Mouse (Mus musculus) retina, postnatal 7 days (tissue): ENCODE measurements at regions not wholly inside any gene's neighbourhood (a gene's known extent, or its start where the extent isn't known, plus 50 kb on each side); places are given as distances from the start of the nearest gene placed in this dataset.

Source experiments
- DNase-seq: peaks from one replicate; pipeline ENCODE4 v3.0.0-alpha.2; 2012; ENCODE audit warnings: low read depth, low spot score

DNA sequence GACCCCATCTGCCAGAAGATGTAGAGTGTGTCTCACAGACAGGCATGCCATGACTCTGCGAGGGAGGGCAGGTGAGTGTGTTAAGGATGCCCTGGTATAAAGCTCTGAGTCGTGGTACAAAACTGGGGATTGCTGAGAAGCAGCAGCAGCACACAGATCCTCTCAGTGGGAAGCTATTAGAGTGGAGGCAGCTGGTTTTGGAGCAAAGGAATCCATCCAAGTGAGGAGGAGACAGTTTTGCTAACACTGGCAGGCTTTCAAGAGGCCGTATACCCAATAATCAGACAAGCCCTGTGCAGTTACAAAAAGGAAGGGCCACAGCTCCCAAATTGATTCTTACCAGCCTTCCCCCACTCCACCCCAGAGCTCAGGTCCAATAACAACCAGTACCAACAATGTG lies 170.4 kb upstream of the AI593442 start:
- DNase-seq, result no peak

DNA sequence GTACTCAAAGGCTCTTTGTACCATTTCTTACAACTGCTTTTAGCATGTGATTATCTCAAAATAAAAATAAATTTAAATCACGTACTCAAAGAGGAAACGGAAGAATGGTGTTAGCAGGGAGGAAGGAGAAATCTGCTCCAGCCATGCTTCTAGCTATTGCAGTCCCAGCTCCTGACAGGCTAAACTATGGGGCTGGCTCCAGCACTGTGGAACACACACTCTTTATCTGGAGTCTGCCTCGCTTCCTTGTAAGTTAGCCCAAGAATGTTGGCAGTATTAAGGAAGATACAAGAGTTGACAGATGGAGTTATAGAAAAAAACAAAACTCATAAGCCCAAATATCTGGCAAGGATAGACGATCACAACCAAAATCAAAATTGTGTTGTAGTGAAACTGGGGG lies 161.5 kb upstream of the AI593442 start:
- no peak for DNase-seq

DNA sequence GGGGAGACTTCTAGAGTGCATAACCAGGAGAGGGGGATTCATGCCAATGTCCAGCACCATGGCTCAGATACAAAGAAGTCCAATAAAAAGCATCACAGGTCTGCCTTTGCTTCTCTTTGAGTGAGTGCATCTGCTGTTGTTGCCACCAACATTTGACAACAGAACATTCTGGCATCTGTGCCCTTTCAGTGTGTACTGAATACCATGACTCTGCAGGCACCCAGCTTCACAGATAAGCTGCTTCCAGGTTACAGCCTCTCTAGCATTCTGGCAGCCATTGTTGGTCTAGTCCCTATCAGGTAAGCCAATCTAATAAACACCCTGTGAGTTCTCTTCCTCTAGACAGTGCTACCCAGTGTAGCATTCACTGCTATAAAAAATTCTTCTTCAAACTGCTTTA lies 160.4 kb upstream of the AI593442 start:
- DNase-seq, result no peak

DNA sequence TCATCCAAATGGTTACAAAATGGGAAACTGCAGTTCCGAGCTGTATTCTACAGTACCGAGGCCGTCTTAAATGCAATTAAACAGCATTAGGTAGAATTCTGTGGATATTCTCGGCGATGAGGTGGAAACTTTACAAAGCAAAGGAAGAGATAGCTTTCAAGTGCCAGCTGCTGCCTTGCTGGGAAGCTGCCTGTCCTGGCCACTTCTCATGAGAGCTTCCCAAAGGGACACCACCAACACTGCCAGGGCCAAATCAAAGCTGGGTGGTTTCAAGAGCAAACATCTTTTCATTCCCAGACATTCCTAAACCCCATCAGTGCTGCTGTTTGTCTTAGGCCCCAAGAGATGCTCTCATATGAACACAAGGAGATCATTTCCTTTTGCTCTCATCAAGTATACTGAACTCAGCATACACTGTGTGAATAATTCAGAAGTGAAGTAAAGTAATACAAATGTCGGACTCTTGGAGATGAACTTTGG lies 156.6 kb upstream of the AI593442 start:
- no peak for DNase-seq

DNA sequence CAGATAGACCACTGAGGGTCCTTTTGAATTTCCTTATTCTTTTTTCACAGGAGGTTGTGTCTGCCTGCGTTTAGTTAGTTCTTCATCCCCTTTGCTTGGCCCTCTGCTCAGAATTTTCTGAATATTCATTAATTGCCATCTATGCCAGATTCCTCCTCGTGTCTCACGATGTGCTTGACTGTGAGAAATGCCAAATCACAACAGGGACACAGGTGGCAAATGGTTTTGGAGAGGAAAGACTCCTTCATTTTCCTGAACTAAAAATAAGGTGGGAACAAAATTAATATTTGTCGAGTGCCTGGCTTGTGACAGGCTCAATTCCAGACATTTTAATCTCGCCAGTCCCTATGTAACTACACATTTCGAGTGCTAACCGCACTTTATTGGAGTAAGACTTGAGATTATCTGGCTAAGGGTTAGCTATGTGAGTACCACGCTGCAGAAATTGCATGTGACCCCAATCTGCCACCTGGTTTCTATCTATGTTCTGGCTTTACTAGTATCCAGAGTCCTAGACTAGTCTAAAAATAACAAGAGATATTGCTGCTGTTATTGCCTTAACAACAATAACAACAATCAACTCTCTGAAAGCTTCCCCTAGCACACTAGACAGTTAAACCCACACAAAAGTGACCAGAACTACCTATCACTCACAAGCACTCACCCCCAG lies 156.0 kb upstream of the AI593442 start:
- DNase-seq, result no peak

DNA sequence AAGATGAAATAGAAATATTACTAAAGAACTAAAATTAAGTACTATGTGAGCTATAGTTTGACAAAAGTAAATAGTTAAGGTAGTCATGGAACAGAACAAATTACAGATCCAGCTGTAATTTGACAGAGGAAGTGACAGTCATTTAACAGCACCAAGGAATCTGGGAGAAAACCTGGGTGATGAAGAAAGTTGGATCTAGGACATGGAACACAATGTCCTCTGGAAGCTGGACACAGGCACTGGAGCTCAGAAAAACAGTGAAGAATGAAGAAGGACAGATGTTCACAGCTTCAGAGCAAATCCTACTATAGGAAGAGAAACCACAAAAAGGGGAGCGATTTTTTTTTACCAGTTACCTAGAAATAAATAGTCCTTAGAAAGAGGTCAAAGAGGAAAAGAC lies 147.2 kb upstream of the AI593442 start:
- DNase-seq, result no peak

DNA sequence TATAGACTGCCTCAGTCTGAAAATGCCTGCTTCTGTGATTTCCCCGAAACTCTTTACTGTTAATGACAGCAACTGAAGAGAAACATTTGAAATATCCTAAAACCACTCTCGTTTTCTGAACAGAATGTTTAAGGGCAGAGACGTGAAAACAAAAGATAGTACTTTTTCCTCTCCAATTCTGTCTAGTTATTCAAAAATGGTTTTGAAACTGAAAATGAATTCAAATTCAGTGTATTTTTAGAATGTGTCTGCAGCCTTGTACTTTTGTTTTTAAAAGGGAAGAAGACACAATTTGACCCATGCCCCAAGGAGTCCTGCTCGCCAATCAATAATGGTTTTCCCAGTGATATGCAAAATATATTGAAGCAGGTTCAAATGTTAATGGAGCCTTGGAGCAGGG lies 136.7 kb upstream of the AI593442 start:
- no peak for DNase-seq

DNA sequence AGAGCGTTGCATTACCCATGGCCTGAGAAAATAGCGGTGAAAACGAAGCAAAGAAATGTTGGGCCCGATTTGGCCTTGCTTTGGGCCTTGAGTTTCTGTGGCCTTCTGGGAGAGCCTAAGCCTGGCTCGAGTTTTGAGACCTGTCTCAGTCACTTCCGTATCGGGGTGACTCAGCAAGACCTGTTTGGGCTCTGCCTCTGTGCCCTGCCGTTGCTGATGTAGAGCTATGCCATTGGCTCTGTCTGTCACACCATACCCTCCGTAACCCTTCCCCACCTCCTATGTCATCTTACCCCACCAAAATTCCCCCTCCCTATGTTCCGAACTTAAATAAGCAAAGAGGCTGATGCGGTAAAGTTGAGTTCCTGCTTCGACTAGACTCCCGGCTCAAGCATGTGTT lies 123.4 kb upstream of the AI593442 start:
- no peak for DNase-seq

DNA sequence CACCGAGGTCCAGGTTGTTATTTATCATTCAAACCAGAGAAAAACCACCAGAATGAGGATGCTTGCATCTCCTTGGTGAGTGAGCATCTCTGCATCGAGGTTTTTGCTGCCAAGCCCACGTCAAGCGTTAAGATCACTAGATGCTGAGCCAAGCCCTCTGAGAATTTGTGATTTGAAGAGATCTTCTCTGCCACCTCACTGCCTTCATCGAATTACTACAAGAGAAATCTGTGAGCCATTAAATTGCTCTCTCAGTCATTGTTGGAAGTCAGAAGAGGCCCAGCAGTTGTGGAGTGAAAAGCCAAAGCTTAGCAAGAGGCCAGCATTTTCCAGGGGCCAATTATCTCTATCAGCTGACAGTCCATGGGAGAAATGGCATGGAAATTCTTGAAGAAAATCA lies 122.2 kb upstream of the AI593442 start:
- no peak for DNase-seq

DNA sequence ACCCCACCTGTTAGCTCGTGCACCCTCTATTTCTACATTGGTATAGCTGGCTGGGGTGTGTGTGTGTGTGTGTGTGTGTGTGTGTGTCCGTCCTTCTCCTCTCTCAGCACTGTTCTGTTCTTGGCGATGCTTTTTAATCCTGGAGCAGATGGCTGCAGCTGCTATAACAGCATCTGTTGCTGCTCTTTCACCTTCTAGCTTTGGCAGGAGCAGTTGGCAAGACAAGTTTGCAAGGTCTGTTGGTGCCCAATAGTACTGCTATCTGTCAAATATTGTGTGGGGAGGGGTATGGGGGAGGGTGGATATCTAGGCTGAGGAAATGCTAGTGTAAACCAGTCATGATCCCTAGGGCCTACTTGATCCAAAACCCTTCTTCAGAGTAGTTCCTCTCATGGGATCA lies 120.9 kb upstream of the AI593442 start:
- no peak for DNase-seq

DNA sequence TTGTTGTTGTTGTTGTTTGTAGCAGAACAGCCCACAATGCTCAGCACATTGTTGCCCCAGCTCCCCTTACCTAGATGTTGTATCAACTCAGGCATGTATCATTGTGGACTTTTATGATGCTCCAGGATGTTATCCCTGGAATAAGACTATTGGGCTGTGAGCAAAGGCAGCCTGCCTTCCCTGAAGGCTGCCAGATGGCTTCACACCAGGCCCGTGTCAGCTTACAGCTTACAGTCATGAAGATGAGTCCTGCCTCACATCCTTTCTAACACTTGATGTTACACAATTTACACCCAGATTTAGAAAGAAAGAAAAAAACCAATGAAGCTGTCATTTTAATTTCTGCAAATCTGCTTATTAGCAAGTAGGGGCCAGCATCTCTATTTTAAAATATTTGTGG lies 113.0 kb upstream of the AI593442 start:
- no peak for DNase-seq

DNA sequence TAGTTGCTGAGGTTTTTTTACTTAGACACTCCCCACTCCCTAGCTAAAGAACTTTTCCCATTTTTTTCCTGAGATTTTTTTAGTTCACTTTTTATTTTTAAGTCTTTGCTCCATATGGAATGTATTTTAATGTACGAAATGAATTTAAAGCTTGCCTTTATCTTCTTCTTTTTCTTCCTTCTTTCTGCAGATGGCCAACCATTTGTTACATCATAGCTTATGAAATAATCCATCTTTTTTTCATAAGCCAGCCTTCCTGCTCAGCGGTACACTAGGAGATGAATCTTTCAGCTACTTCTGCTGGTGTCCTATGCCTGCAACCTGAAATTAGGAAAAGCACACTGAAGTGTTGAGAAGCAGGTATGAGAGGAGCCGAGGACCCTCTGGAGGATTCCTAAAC lies 102.9 kb upstream of the AI593442 start:
- DNase-seq, result no peak

DNA sequence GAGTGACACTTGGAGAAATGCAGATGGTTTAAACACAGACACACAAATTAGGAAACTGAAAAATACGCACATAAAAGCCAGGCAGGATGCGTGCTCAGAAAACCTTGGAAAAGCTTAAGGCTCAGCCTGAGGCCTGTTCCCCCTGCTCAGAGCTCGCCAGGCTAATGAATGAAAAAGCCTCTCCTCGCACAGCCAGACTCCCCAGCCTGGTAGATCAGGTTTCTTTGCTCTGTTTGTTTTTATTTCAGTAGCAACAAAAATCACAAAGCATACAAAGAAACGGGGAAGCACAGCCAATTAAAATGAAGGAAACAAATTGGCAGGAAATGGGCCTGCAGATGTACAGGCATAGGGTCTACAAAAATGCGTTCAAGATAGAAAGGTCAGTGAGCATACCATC lies 97.0 kb upstream of the AI593442 start:
- DNase-seq, result no peak

DNA sequence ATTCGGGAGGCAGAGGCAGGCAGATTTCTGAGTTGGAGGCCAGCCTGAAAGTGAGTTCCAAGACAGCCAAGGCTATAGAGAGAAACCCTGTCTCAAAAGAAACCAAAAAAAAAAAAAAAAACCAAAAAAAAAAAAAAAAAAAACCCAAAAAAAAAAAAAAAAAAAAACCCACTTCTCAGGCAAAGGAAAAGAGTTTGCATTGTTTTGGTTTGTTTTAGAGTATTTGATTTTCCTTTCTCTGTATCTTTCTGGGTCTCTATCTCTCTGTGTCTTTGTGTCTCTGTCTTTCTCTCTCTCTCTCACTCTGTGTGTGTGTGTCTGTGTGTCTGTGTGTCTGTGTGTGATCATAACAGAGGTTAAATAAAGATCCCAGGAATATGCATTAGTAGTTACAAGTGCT lies 95.7 kb upstream of the AI593442 start:
- DNase-seq, result no peak

DNA sequence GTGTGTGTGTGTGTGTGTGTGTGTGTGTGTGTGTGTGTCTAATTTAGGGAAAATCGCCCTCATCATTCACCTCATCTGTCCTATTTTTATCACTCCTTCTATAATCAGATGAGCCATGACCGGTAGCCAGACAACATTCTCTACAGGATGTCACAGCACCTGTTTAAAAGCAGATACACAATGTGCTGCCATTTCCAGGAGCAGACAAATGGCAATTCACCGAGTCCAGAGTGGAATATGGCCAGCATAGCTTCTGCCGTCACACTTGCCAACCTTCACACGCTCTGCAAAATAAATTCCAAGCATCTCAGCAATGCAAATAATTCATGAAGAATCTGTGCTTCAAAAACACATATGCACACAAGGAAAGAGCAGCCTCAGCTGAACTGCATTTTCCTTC lies 88.5 kb upstream of the AI593442 start:
- no peak for DNase-seq

DNA sequence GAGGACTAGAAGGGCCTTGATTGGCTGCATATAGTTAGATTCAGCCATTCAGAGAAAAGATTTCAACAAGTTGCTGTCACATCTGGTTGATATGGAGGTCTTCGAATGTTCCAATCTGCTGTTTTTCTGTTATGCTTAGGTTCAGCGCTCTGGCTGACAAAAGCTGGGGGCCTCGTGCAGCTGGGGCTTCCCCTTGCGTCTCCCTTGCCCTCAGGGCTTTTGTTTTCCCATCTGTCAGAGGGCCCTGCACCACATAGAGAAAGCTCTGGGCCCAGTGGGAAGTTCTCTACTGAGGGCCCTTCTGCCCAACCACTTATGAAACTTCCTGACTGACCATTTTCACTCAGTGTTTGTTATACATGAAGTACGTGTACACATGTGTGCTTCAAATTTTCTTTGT lies 86.2 kb upstream of the AI593442 start:
- DNase-seq, result no peak

DNA sequence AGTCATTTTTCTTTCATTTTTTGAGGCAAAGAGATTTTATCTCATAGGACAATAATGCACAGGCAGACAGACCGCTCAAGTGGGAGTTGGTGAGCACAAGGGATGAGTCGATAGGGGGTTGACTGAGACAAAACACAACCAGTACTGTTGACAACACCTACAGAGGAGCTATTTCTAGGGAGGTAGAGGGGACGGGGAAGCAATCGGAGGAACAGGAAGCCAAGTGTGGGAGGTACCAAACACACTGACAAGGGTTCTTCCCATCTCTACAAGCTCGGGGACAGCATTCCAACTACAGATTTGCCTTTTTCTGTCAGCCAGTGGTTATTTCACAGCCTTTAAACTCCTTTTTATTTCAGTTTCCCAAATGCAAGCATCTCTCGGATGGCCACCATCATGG lies 83.3 kb upstream of the AI593442 start:
- no peak for DNase-seq

DNA sequence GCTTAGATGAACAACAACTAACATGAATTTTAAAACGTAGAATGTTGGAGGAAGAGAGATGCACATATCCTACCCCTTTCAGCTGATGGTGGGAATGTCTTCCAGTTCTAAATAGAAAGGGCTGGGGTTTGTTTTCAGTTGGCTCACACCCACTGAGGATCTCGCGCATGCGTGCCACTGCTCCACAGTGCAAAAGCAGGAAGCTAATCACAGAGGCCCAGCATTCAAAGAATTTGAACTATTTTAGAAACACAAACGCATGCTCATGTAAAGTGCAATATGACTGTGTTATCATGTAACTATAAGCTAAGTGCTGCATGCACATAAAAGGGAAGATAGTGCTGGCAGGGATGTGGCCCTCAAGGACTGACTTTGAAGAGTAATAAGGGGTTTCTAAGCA lies 81.7 kb upstream of the AI593442 start:
- no peak for DNase-seq

DNA sequence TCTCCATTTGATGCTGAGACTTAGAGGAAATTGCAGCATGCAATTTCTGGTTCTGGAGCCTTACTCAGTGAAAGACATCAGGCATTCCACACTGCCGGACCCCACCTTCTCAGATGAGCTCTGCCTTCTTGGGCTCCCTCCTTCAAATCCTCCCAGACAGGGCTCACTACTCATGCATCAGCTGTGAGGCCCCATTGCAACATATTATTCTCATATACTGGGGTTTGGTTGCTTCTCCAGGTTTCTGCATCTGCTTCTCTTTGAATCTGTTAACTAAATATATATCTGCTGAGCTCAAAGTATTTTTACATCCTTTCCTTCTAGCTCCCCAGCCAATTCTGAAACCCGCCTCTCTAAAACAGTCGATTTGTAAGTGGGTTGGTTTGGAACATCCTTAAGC lies 68.8 kb upstream of the AI593442 start:
- no peak for DNase-seq

DNA sequence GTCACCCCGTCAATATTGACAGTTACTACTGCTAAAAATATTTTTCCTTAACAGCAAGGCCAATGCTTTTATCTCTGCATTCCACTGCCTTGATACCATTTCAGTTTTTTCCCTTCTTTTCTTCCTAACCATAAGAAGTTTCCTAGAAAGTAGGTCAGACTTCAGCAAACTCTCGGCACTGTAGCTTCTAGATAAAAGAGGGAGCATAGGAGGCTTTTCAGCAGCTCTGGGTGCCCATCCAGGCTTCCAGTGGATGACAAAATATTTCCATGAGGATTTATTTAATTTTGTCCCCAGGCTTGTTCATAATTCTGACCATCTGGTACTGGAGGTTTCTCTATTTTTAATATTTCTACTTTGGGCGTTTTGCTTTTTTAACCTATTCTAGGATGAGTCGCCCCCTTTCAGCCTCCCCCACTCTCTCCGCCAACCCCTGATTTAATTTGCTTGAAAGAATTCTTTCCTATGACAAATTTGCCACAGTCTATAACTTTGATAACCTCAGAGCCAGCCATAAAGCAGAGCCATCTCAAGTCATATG lies 59.0 kb upstream of the AI593442 start:
- no peak for DNase-seq
